Mouse (Mus musculus) hematopoietic stem cell, adult 5-6 weeks (primary cell): Measurements from ENCODE around the gene Gm10135. TPM values are rescaled to one million over a fixed set of nuclear protein-coding genes. Genes with fewer than 3 reads are reported as not detected.

Experiments
- ATAC-seq, 2 experiments: fragments of 125-278 bp in 1 of 2; replicated peaks in 1 of 2; 2 replicates each; pipeline ENCODE4 v1.8.0; 2016 to 2017; ENCODE audit warnings: inconsistent platforms in 2 of 2, mild to moderate bottlenecking in 2 of 2, moderate number of reproducible peaks in 2 of 2, low read depth in 1 of 2, moderate TSS enrichment in 1 of 2; ENCODE audit not compliant: low FRiP score in 2 of 2, poor library complexity in 2 of 2, severe bottlenecking in 2 of 2, insufficient read depth in 1 of 2, low TSS enrichment in 1 of 2
- total RNA-seq: library from RNA; stranded (forward); fragments of 172-1452, 232-1000 nt; gene quantifications from 2 replicates; pipeline ENCODE4 v1.2.3, GENCODE M21; 2017

Gm10135 gene
- total RNA-seq, 1 experiment from 2014 or later: not detected

GRCm38 (mm10) chr5:72916048-72916447 is 58.5 kb downstream of the Gm10135 start:
- no peak for ATAC-seq

Other genes with a start within 250 kb of the Gm10135 start
- gene Txk, start 221.9 kb downstream of the Gm10135 start, total RNA-seq: 1.4 and 1.9 TPM in 2 replicates
- 38.2 and 47.7 TPM in 2 replicates for gene Tec, start 106.2 kb downstream of the Gm10135 start, total RNA-seq
- 40.2 and 51.7 TPM in 2 replicates for gene Slain2, start 60.4 kb downstream of the Gm10135 start, total RNA-seq
- gene Slc10a4, start 32.2 kb upstream of the Gm10135 start, total RNA-seq: not detected in 2 replicates